20 mouse cellular contexts compared by ENCODE assay signal in the genomic region with DNA sequence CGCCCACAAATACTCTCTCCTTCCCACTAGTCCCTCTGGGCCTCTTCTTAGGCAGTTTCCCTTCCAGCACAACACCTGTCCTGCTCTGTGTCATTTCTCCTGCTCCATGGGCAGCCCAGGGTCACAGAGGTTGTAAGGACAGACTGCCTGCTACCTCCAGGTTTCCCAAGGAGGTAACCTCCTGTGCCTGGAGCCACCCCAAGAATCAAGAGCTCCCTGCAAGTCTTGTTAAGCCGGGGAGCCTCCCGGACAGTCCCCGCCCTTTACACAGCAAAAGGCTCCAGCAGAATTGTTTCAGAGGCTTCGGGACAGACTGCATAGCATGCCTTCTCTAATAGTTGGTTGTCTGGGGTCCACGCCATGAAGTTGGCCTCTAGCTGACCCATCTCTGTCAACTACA. TPM values are rescaled to one million over a fixed set of nuclear protein-coding genes. Genes with fewer than 3 reads are reported as not detected.
DNase-seq lines count a peak whose midpoint lies in the region; ATAC-seq and TF ChIP-seq lines count a peak whose summit lies in the region.
"Had no signal": no experiment of that assay in that cellular context is flagged by ENCODE, and none has a peak within 500 bp of the region (broad histone marks: within the 10 kb centered on the region; RNA-seq: fewer than 3 reads in every experiment).

No protein-coding gene starts in this region.

- ATAC-seq in intestine, embryonic 16.5 days: no peak
- ATAC-seq in intestine, postnatal 0 days: no peak
- no peak for ATAC-seq in lung, postnatal 0 days
- ATAC-seq: forebrain, embryonic 15.5 days had no signal

- peaks cover 30% of the 10 kb centered on the region for H3K4me1 ChIP-seq in intestine, embryonic 16.5 days (ENCODE audit: control insufficient read depth, insufficient read depth, low read length)
- peaks cover 17% of the 10 kb centered on the region for H3K4me1 ChIP-seq in intestine, postnatal 0 days (replicated peaks; ENCODE audit: control insufficient read depth, insufficient read depth, low read length)
- H3K4me1 ChIP-seq in lung, postnatal 0 days (ENCODE audit: insufficient read depth, low read depth, low read length): peaks cover 15% of the 10 kb centered on the region

- H3K27me3 ChIP-seq in intestine, embryonic 16.5 days (replicated peaks; ENCODE audit: control insufficient read depth, insufficient read depth, low read length): 0 out of 2 replicates have a peak, but pooled peaks cover 2% of the 10 kb centered on the region
- H3K27me3 ChIP-seq in intestine, postnatal 0 days (replicated peaks; ENCODE audit: control insufficient read depth, insufficient read depth, low read length): 0 out of 2 replicates have a peak, but pooled peaks cover 4% of the 10 kb centered on the region
- H3K27me3 ChIP-seq in lung, postnatal 0 days (replicated peaks; ENCODE audit: insufficient read depth, low read length): peaks cover 4% of the 10 kb centered on the region; the same call in 1 of the 2 replicates
- H3K27me3 ChIP-seq: heart, embryonic 15.5 days had no signal

- DNase-seq in gastrocnemius, adult 18-20 months (ENCODE audit: low spot score): peak; percentile 46
- no peak for DNase-seq in gastrocnemius, postnatal 25 days
- DNase-seq in lung, postnatal 0 days (ENCODE audit: low spot score): no peak
- no peak for DNase-seq in lung, postnatal 25 days (ENCODE audit: low spot score)
- DNase-seq in thymus, postnatal 14 days: no peak
- DNase-seq: adrenal gland, adult 2 months; adrenal gland, postnatal 25 days; cerebellum, adult 2 months; cerebellum, postnatal 10 days; embryo, embryonic 11 days; heart, postnatal 36 days had no signal

- no peak overlapping the region for H3K4me2 ChIP-seq in intestine, embryonic 16.5 days (ENCODE audit: low read depth, low read length)
- H3K4me2 ChIP-seq in intestine, postnatal 0 days (replicated peaks; ENCODE audit: low read depth): no peak overlapping the region
- no peak overlapping the region for H3K4me2 ChIP-seq in lung, postnatal 0 days (replicated peaks; ENCODE audit: low read depth, low read length)
- H3K4me2 ChIP-seq: embryonic facial prominence, embryonic 15.5 days; forebrain, embryonic 15.5 days; heart, embryonic 11.5 days; heart, embryonic 15.5 days; hindbrain, embryonic 15.5 days had no signal

- H3K9me3 ChIP-seq in intestine, embryonic 16.5 days (ENCODE audit: control insufficient read depth, low read length): no peaks in the 10 kb centered on the region
- H3K9me3 ChIP-seq in intestine, postnatal 0 days (ENCODE audit: control insufficient read depth): no peaks in the 10 kb centered on the region
- no peaks in the 10 kb centered on the region for H3K9me3 ChIP-seq in lung, postnatal 0 days (ENCODE audit: low read length)
- H3K9me3 ChIP-seq: embryonic facial prominence, embryonic 15.5 days; forebrain, embryonic 10.5 days; forebrain, embryonic 15.5 days; heart, embryonic 15.5 days; hindbrain, embryonic 15.5 days had no signal

- H3K36me3 ChIP-seq in intestine, embryonic 16.5 days (ENCODE audit: control insufficient read depth, insufficient read depth, low read length): no peaks in the 10 kb centered on the region
- H3K36me3 ChIP-seq in intestine, postnatal 0 days (ENCODE audit: control insufficient read depth, insufficient read depth): no peaks in the 10 kb centered on the region
- no peaks in the 10 kb centered on the region for H3K36me3 ChIP-seq in lung, postnatal 0 days (ENCODE audit: insufficient read depth, low read length)
- H3K36me3 ChIP-seq: embryonic facial prominence, embryonic 15.5 days; forebrain, embryonic 10.5 days; forebrain, embryonic 15.5 days; heart, embryonic 15.5 days; hindbrain, embryonic 15.5 days had no signal

- 0 out of 2 replicates have a peak overlapping the region, but pooled peaks have one; percentile 0 for H3K9ac ChIP-seq in intestine, embryonic 16.5 days (ENCODE audit: low read depth, low read length)
- no peak overlapping the region for H3K9ac ChIP-seq in intestine, postnatal 0 days (ENCODE audit: low read depth, low read length)
- H3K9ac ChIP-seq in lung, postnatal 0 days (replicated peaks; ENCODE audit: low read depth): no peak overlapping the region
- H3K9ac ChIP-seq: embryonic facial prominence, embryonic 15.5 days; forebrain, embryonic 15.5 days; heart, embryonic 15.5 days; hindbrain, embryonic 15.5 days had no signal

- TF ChIP-seq CTCF in intestine, postnatal 0 days (IDR thresholded peaks at IDR 0.05; ENCODE audit: low read depth): no peak
- no peak for TF ChIP-seq CTCF in lung, postnatal 0 days (IDR thresholded peaks at IDR 0.05)

- H3K27ac ChIP-seq in intestine, embryonic 16.5 days (ENCODE audit: low read length): no peak overlapping the region
- no peak overlapping the region for H3K27ac ChIP-seq in intestine, postnatal 0 days (ENCODE audit: low read depth, low read length)
- H3K27ac ChIP-seq in lung, postnatal 0 days (ENCODE audit: low read length): 0 out of 2 replicates have a peak overlapping the region, but pooled peaks have one; percentile 6
- H3K27ac ChIP-seq: embryonic facial prominence, embryonic 15.5 days; forebrain, embryonic 10.5 days; forebrain, embryonic 15.5 days; heart, embryonic 15.5 days; hindbrain, embryonic 15.5 days had no signal

- no peak overlapping the region for H3K4me3 ChIP-seq in intestine, embryonic 16.5 days (ENCODE audit: low read length)
- H3K4me3 ChIP-seq in intestine, postnatal 0 days (ENCODE audit: low read depth, low read length): no peak overlapping the region
- no peak overlapping the region for H3K4me3 ChIP-seq in lung, postnatal 0 days (ENCODE audit: low read depth, low read length)
- H3K4me3 ChIP-seq: embryonic facial prominence, embryonic 15.5 days; erythroblast, embryonic 14.5 days; forebrain, embryonic 10.5 days; forebrain, embryonic 15.5 days; heart, embryonic 15.5 days; hindbrain, embryonic 15.5 days had no signal

- WGBS in intestine, embryonic 16.5 days: 57% methylated on average over 6 of the region's 6 CpGs
- 54% methylated on average over 6 of the region's 6 CpGs for WGBS in intestine, postnatal 0 days
- WGBS in lung, postnatal 0 days: 68% methylated on average over 6 of the region's 6 CpGs

- TF ChIP-seq EP300 in lung, postnatal 0 days (IDR thresholded peaks at IDR 0.05): no peak

RNA-seq across cellular contexts. Expression of a gene that starts 6.6 kb away (rescaled TPM):
- total RNA-seq in gastrocnemius, adult 18-20 months (2021): 1,000 to 10,000 TPM in 1 of 2 experiments, 100 to 1,000 TPM in 1; 975 to 1,075 TPM
- 100 to 1,000 TPM; 887 to 928 TPM for total RNA-seq in gastrocnemius, postnatal 25 days (2021)
- 2.1 and 2.7 TPM in 2 replicates for polyA plus RNA-seq in intestine, embryonic 16.5 days (2015; fragmentation: Nextera tagmentation; extraction: Ambion mirVana)
- 0.57 and 0.67 TPM in 2 replicates for polyA plus RNA-seq in intestine, postnatal 0 days (2015; fragmentation: Nextera tagmentation; extraction: Ambion mirVana)
- polyA plus RNA-seq in lung, postnatal 0 days (2015; fragmentation: Nextera tagmentation; extraction: Ambion mirVana): 29.9 and 43.0 TPM in 2 replicates

RNA-seq across cellular contexts. Expression of a gene that starts 18.0 kb away (rescaled TPM):
- total RNA-seq in gastrocnemius, adult 18-20 months (2021): 10 to 100 TPM; 21.6 to 22.7 TPM
- 10 to 100 TPM; 13.4 to 16.1 TPM for total RNA-seq in gastrocnemius, postnatal 25 days (2021)
- 168 and 186 TPM in 2 replicates for polyA plus RNA-seq in intestine, embryonic 16.5 days (2015; fragmentation: Nextera tagmentation; extraction: Ambion mirVana)
- polyA plus RNA-seq in intestine, postnatal 0 days (2015; fragmentation: Nextera tagmentation; extraction: Ambion mirVana): 52.6 and 54.5 TPM in 2 replicates
- polyA plus RNA-seq in lung, postnatal 0 days (2015; fragmentation: Nextera tagmentation; extraction: Ambion mirVana): 130 and 152 TPM in 2 replicates

RNA-seq across cellular contexts. Expression of a gene that starts 37.9 kb away (rescaled TPM):
- 10 to 100 TPM in 1 of 2 experiments, 1 to 10 TPM in 1; 7.7 to 11.0 TPM for total RNA-seq in gastrocnemius, adult 18-20 months (2021)
- 10 to 100 TPM; 10.3 to 10.9 TPM for total RNA-seq in gastrocnemius, postnatal 25 days (2021)
- 1.6 and 2.6 TPM in 2 replicates for polyA plus RNA-seq in intestine, embryonic 16.5 days (2015; fragmentation: Nextera tagmentation; extraction: Ambion mirVana)
- polyA plus RNA-seq in intestine, postnatal 0 days (2015; fragmentation: Nextera tagmentation; extraction: Ambion mirVana): 0.70 and 1.1 TPM in 2 replicates
- polyA plus RNA-seq in lung, postnatal 0 days (2015; fragmentation: Nextera tagmentation; extraction: Ambion mirVana): 4.9 and 5.2 TPM in 2 replicates

RNA-seq across cellular contexts. Expression of a gene that starts 48.2 kb away (rescaled TPM):
- total RNA-seq in gastrocnemius, adult 18-20 months (2021): 10 to 100 TPM; 44.7 to 49.5 TPM
- total RNA-seq in gastrocnemius, postnatal 25 days (2021): 10 to 100 TPM; 63.5 to 69.7 TPM
- polyA plus RNA-seq in intestine, embryonic 16.5 days (2015; fragmentation: Nextera tagmentation; extraction: Ambion mirVana): 56.5 and 65.5 TPM in 2 replicates
- 121 and 125 TPM in 2 replicates for polyA plus RNA-seq in intestine, postnatal 0 days (2015; fragmentation: Nextera tagmentation; extraction: Ambion mirVana)
- polyA plus RNA-seq in lung, postnatal 0 days (2015; fragmentation: Nextera tagmentation; extraction: Ambion mirVana): 78.8 and 91.3 TPM in 2 replicates

RNA-seq across cellular contexts. Expression of a gene that starts 52.2 kb away (rescaled TPM):
- total RNA-seq in gastrocnemius, adult 18-20 months (2021): under 1 TPM; 0.59 to 0.90 TPM
- total RNA-seq in gastrocnemius, postnatal 25 days (2021): 1 to 10 TPM; 1.2 to 1.9 TPM
- 6.8 and 8.2 TPM in 2 replicates for polyA plus RNA-seq in intestine, embryonic 16.5 days (2015; fragmentation: Nextera tagmentation; extraction: Ambion mirVana)
- polyA plus RNA-seq in intestine, postnatal 0 days (2015; fragmentation: Nextera tagmentation; extraction: Ambion mirVana): 8.1 and 8.3 TPM in 2 replicates
- 14.0 and 14.6 TPM in 2 replicates for polyA plus RNA-seq in lung, postnatal 0 days (2015; fragmentation: Nextera tagmentation; extraction: Ambion mirVana)
